Mouse (Mus musculus): ENCODE measurements around the gene Gpatch1.

Gpatch1 gene

DNA sequence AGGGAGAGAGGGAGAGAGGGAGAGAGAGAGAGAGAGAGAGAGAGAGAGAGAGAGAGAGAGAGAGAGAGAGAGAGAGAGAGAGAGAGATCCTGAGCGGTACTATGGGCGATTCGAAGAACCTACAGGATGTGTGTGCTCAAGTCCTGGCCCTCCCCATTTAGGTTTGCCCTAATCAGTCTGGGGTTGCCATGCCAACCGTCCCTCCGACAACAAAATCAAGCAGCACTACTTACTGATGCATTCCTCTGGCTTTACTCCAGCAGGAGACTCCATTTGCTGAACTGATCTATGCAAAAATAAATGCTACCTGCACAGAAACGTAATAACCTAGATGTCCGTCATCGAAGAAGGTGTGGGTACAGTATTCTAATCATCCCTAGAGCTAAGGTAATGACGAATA is 82.9 kb downstream of the Gpatch1 start:
- DNase-seq (ENCODE audit: low spot score in 2 of 2): no peak

DNA sequence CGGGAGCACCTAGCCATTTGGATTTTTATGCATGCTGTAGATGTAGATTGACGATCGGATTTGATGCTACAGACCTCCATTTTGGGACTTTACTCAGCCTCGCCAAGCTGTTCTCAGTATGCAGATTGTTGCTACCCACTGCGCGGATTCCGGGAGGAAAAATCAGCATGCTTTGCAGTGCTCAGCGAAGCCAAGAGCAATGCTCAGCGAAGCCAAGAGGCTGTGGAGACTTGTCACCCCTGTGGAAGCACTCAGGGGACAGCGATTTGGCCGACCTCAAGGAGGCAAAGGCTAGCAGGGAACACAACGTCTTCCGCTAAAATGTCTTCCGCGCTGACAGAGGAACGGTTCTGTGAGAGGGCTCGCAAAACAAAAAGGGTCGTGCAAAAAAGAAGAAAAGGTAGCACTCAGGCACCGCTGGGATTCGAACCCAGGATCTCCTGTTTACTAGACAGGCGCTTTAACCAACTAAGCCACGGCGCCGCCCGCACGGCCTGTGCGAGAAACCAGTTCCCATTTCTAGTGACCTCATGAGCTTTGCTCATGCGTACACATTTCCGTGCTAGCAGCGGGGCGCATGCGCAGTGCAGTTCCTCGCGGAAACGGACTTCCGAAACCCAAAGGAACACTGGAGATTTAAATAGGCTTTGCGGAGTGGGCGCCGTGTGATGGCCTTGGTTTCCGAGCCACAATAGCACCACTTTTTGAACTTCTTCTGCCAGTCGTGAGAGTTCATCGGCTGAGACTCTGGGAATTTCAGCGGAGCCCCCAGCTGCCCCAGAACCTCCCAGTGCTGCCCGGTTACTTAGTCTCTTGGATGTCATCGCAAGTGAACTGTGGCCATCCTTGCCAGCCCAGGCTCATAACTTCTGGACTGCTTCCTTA is 83.6 kb downstream of the Gpatch1 start:
- DNase-seq (ENCODE audit: low spot score in 2 of 2): peak; percentile 97 to 98

DNA sequence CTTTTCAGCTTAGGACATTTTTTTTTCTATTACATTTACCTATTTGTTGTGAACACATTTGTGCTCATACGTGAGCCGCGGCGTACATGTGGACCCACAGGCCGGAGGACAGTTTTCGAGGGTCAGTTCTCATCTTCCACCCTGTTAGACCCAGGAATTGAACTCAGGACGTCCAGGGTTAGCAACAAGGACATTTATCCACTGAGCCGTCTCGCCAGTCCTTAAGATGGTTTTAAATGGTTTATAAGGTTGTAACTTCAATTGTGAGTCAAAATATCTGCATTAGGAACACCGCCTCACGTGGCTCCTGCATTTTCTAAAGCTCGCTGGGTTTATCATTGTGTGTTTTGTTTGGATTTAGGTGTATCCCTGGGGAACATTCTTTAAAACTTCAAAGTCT is 84.4 kb downstream of the Gpatch1 start:
- no peak for DNase-seq (ENCODE audit: low spot score in 2 of 2)

DNA sequence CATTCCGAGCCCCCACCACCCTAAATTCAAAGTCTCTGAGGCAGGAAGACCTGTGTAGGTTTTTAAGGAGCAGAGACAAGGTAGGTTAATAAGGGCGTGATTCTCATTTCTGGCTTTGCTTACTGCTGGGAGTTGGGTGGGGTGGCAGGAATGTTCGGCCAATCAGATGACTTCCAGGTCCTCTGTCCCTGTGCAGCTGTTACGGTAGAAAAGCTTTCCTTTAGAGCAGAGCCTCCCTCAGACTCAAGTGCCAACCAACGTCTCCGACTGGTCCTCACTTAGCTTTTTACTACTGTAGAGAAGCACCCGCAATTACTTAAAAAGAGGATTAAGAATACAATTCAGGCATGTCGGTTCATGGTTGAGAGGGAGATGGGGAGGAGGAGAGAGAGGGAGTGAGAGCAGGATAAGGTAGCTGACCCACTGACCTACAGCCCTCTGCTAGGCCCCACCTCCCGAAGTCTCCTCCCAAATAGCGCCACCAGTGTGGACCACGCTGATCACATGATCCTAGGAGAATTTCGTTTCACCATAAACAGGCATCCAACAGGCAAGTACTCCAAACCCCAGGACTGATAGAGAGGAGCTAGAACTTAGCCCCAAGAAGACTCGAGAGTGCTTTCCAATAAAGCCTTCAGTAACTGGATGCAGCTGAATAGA is 85.3 kb downstream of the Gpatch1 start:
- DNase-seq (ENCODE audit: low spot score in 2 of 2): no peak

DNA sequence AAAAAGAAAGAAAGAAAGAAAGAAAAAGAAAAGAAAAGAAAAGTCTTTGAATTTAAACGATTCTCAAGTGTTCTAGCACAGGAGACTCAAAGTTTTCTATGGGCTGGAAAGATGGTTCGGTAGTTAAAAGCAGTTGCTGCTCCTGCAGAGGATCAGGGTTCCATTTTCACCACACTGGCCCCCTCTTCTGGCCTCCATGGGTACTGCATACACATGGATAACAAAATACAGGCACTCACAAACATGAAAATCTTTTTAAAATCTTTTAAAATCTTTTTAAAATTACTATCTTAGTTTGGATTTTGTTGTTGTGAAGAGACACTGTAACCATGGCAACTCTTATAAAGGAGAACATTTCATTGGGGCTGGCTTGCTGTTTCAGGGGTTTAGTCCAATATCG is 87.9 kb downstream of the Gpatch1 start:
- DNase-seq (ENCODE audit: low spot score in 2 of 2): no peak
